Mouse (Mus musculus): ENCODE results near the gene Ppif.

Ppif gene

GRCm38 (mm10) chr14:25696356-25696755, 2.4 kb downstream of the Ppif start:
- DNase-seq, result no peak

DNA sequence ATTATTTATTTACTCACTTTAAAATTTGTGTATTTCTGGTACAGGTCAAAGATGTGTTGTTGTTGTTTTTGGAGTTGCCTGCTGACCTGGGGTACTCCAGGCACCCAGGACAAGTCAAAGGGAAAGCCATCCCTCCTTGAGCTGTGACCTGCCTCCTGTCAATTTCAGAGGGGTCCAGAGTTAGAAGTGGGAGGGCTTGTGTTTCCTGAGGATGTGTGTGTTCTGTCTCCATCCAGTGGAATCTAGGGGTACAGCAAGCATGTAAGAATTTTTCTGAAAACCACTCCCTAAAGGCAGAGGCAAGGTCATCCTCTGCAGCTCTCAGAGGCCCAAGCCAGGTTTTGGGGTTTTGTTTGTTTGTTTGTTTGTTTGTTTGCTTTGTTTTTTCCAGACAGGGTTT, 8.0 kb downstream of the Ppif start:
- no peak for DNase-seq

DNA sequence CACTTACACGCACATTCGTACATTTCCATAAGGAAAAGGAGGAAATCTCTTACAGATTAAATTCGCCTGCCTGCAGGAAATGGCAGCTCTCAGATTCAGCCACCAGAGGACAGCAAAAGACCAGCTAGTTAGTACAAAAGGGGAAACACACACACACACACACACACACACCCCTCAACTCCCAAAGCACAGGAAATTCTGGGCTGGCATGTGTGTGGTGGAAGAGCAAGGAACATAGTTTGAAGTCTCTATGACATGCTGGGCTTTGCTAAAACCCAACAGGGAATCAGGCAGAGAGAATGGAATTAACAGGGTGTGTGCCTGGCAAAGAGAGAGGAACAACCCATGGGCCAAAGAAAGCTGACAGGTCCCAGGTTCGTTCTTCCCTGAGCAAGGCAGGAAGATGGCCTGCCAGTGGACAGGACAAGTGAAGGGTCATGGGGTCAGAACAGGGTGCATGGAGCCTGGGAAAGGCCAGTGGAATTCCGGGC, 13.8 kb downstream of the Ppif start:
- DNase-seq, result peak; percentile 53

- DNase-seq, result no peak
Observed at GRCm38 (mm10) chr14:25708451-25708850, 14.5 kb downstream of the Ppif start.

- no peak for DNase-seq
Observed at GRCm38 (mm10) chr14:25708917-25709316, 15.0 kb downstream of the Ppif start.

- no peak for DNase-seq
Observed at GRCm38 (mm10) chr14:25710073-25710472, 16.1 kb downstream of the Ppif start.

DNA sequence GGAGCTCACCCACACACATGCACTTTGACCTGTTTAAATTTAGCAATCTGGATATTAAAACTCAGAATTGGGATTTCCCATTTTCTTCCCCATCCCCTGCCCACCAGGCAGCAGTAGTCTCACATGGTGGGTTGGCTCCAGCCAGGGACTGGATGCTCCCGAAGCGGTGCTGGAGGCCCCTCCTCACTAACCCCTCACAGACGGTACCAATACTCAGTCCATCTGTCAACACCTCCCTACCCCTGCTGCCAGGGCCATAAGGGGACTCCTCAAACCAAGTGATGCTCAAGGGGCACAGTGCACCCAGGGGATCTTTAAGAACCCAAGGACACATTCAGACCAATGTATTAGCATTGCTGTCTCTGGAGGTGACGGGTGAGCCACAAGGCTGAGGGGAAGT, 16.7 kb downstream of the Ppif start:
- DNase-seq, result no peak

- DNase-seq, result no peak
Observed at GRCm38 (mm10) chr14:25711177-25711576, 17.2 kb downstream of the Ppif start.

DNA sequence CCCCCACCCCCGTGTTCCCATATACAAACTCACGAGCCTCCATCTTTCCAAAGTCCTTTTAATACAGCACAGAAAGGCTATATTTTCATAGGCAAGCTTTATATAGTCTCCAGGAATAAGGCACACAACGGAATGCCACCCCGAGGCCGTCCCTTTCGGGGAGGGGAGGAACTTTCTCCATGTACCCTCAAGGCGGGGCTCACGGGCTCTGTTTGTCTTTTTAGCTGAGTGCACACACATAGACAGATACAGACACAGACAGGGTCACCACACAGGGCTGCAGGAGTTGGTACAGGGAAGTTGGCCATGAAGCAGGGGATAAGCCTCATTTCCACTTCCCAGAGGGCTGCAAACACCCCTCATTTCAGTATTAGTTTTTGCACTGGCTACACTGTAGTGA, 17.6 kb downstream of the Ppif start:
- no peak for DNase-seq

GRCm38 (mm10) chr14:25713443-25713842, 19.5 kb downstream of the Ppif start:
- DNase-seq, result no peak

GRCm38 (mm10) chr14:25716528-25716927, 22.6 kb downstream of the Ppif start:
- no peak for DNase-seq

- DNase-seq, result no peak
Observed at GRCm38 (mm10) chr14:25717718-25718117, 23.8 kb downstream of the Ppif start.

DNA sequence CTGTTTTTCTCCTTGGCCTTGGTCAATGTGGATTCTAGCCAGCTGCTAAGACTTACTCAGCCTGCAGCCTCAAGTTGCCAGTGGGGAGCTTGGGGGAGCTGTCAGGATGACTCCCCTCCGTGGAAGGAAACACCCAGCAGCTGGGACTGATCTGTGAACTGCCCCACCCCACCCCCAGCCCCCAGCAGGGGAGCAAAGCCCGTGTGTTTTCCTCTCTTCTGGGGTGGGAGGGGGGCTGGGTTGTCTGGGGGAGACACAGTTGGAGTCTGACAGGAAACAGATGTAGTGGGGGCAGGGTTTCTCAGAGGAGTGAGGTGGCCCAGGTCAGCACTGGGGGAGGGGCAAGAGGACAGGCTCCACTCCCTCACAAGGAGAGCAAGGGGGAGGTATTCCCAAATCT, 24.5 kb downstream of the Ppif start:
- DNase-seq, result no peak

DNA sequence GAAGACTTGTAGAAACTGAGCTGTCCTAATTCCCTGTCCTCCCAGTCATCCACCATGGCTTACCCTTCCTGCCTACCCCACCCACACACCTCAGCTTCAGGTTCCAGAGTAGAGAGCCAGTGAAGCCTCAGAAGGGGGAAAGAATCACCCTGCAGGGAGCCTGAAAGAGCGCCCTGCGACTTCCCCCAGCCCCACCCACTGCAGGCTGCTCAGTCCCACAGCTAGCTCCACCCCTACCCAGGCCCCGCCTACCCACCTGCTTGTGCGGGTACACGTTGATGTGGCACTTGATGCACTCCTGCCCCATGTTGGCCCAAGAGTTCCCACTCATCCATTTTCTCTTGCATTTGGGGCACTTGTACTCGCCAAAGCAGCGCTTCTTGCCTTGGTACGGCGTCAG, 25.4 kb downstream of the Ppif start:
- no peak for DNase-seq

DNA sequence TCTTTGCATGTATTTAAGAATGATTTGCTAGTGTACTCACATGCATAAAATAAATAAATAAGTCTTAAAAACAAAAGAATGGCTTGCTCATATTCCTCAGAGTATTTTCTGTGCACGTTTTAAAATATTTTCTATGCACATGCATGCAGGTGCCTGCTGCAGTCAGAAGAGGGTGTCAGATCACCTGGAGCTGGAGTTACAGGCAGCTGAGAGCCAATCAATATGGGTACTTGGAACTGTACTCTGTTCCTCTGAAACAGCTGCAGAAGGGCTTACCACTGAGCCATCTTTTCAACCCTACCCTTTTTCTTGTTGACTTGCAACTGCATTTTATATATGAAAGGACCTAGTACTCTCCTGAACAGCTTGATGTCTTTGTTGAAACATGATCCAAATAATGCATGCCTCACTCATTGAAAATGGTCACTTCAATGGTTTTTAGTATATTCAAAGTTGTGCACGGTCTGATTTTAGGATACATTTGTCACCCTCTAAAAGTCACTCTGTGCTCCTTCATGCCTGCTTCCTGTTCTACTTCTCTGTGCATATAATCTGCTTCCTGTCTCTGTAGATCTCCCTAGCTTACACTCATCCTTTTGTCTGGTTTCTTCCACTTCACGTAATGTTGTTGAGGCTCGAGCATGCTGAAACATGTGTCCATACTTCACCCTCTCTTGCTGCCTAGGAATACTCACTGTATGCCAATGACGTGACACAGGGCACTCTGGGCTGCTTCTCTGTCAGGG, 27.2 kb downstream of the Ppif start:
- DNase-seq, result no peak

DNA sequence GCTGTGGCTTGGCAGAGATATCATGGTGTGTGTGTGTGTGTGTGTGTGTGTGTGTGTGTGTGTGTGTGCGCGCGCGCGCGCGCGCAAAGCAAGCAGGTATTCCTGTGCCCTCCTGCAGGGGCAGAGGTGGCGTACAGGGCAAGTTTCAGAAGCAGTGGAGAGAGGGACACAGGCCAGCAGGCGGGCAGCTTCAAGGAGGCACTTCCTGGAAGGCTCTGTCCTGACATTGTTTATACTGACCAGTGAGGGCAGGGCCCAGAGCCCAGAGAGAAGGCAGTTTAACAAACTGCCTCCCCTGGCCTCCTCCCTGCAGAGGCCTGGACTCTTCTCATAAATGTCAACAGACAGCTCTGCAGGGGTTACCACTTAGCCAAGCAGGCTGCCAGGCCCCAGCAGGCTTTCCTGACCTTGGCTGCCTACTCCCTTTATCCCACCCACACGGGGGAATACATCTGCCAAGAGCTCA, 31.1 kb downstream of the Ppif start:
- DNase-seq, result peak; percentile 41

GRCm38 (mm10) chr14:25725690-25726089, 31.7 kb downstream of the Ppif start:
- no peak for DNase-seq

DNA sequence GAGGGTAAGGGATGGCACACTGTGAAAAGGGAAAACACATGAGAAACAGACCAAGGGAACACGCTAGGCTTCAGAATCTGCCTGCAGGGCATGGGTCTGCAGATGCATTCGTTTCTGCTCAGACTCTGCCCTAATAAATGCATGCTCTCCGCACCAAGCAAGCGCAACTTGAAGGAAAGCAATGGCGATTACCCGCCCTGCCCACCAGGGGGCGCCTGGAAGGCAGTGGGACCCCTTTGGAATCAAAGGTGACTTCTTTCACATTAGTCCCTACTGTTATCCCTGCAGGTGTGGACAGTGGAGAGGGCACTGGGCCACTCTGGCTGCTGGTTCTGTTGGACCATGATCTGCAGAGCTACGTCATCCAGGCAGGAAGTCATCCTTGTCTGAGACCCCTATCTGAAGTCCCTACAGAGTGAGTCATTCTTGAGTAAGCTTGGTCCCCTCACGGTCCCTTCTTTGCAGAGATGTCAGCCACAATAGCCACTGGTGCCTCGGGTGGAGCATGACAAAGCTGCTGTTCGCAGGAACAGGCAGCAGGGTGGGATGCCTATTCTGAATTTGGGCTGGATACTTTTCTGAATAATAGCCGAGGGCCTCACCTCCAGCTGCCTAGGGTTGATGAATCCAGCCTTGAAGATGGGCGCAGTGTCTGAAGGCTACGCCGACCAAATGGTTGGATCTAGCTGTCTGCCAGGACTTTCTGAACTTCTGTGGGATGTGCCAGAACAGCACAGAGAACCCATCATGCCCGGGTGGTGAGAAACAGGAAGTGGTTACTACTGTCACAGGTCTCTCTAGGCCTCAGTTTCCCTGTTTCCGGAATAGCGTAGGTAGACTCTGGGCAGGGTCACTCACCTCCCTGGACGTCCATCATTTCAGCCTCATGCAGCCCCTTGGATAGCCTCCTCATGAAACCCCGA, 32.5 kb downstream of the Ppif start:
- no peak for DNase-seq

DNA sequence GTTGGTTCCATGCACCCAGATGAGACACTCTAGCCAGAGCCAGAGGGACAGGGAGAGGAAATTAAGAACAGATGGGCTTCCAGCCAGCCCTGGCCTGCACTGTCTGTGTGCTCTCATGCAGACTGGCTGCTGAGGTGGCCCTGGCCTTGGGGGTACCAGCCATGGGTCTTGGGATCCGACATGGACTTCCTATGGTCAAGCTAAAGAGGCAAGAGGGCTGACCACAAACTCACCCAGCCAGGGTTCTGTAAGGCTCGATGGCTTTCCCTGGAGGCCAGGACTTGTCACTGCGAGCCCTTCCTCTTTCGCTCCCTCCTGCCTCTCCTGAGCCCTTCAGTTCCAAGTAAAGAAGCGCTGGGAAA, 33.2 kb downstream of the Ppif start:
- DNase-seq, result no peak

GRCm38 (mm10) chr14:25734736-25735716, 41.1 kb downstream of the Ppif start:
- DNase-seq, result no peak

DNA sequence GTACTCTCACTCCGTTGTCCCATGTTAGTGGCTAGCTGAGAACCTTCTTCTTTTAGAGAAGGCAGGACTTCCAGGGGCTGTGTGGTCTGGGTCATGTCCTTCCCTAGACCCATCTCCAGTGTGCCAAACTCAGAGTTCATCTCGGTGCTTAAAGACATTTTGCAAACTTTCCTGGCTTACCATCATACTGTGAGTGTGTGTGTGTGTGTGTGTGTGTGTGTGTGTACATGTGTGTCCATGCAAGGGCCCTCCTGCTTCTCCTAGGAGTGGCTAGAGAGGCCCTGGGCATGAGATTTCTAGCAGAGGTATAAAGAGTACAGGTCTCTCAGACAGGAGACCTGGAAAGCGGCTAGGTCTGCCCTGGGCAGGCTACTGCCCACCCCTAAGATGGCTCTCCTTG, 42.2 kb downstream of the Ppif start:
- no peak for DNase-seq

DNA sequence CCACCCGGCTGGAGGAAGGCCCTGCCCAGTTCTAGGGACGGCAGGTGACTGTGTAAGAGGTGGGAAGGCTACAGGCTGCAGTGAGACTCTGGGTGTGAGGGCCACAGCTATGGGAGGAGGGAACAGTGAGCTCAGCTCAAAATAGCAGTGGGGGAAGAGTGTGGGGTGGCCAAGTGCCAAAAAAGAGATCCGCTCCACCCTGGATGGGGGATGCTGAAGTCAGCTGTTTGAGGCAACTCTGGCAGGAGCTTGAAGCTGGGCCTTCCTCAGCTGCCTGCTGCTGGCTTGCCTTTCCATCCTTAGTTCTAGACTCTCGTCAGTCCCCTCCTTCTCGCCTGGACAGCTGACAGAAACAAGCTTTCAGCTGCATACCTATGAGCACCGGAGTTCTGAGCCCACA, 42.6 kb downstream of the Ppif start:
- peak; percentile 86 for DNase-seq

DNA sequence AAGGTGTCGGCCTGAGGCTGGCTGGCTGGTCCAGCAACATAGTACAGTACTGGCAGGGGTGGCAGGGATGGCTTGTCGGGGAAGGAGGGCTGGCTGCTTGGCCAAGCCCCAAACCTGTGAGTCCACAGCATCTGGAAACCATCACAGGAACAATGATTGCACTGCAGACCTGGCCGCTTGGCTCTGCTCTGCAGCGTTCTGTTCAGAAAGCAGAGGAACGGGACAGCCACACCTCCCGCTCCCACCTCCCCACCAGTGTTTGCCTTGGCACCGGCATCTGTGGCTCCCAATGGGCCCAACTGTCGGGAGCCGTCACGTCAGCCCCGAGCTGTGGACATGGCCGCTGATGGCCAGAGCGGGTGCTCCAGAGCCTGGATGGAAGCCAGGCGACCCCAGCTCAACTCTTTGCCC, 44.6 kb downstream of the Ppif start:
- no peak for DNase-seq

Data from right cerebral cortex, adult 18-20 months (tissue).